Mouse (Mus musculus): ENCODE data around the gene Thap7. TPM values are rescaled to one million over a fixed set of nuclear protein-coding genes. Genes with fewer than 3 reads are reported as not detected.
A peak's percentile ranks its signal among the peaks of the same experiment; 100 is the strongest.

The Thap7 gene
- total RNA-seq (2014; rRNA removed), result 59.3 and 65.5 TPM in 2 replicates
- 57.1 and 64.1 TPM in 2 replicates for polyA plus RNA-seq (2015; fragmentation: Nextera tagmentation; extraction: Ambion mirVana)

DNA sequence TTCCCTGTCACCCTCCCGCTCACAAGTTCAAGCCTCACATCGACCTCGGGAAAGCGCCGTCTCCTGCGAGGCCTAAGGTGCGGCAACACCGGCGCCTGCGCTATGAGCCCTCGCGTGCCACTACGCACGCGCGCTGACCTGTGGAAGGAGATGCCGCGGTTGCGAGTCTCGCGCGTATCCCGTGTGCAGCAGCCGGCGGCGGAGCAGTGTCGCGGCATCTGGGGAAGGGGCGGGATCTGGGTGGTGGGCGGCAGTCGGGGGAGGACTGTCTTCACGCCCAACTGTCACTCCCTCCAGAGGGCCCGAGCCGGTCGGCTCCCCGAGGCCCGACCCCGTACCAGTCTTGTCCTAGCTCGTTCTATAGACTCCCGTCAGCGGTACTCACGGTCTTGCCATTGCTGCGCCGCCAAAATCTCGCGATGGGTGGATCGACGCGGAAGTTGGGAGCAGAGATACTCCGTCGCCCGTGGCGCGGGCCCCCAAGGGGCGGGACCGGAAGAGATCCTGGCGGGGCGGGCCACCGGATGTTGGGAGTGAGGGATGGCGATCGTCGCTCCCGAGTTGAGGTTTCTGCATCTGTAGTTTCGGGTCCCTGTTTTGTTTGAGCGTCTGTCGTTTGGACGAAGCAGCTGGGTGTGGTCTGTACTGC, at the start of gene Thap7:
Gene Thap7, minus strand, starts transcription at position 497 of the 649 bp plus-strand sequence.
- TF ChIP-seq CTCF (IDR thresholded peaks at IDR 0.05), result no peak
- no peaks in the 10 kb centered on the region for H3K27me3 ChIP-seq (ENCODE audit: insufficient read depth, low read length)
- H3K27ac ChIP-seq (ENCODE audit: low read depth, low read length), result peak within 1 kb of the TSS; percentile 98
- peak within 1 kb of the TSS; percentile 83 for H3K9ac ChIP-seq (replicated peaks; ENCODE audit: low read length, poor library complexity, severe bottlenecking)
- H3K4me1 ChIP-seq (ENCODE audit: insufficient read depth, low read length), result peaks cover 10% of the 10 kb centered on the region
- peaks cover 19% of the 10 kb centered on the region for H3K36me3 ChIP-seq (ENCODE audit: insufficient read depth, low read length)
- WGBS, result under 1% methylated on average over 67 of the region's 67 CpGs
- peak within 1 kb of the TSS; percentile 89 for H3K4me2 ChIP-seq (ENCODE audit: low read depth, low read length, poor library complexity, severe bottlenecking)
- peak; percentile 97 for DNase-seq (ENCODE audit: low spot score)
- peak; percentile 96 for ATAC-seq (ENCODE audit: low FRiP score)
- no peaks in the 10 kb centered on the region for H3K9me3 ChIP-seq (ENCODE audit: low read length)
- H3K4me3 ChIP-seq (ENCODE audit: low read depth, low read length), result peak within 1 kb of the TSS; percentile 64

DNA sequence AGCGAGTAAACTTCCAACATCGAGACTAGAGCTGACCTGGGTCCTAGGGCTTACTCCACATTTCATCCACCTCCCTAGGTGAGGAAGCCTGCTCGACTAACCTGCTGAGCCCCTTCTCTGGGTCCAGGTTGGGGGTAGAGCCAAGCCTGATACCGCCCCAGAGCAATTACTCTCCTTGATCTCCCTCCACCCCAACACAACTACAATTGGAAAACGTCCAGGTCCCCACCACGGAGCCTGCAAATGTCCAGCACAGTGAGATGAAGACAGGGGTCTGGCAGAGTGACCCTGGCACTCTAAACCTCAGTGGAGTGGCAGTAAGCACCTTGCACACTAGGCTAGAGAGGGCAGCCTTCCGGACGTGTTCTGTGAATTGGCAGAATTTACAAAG, 45.9 kb upstream of the Thap7 start:
- peak overlapping the region; percentile 79 for H3K27ac ChIP-seq (ENCODE audit: low read depth, low read length)
- no peak for TF ChIP-seq CTCF (IDR thresholded peaks at IDR 0.05)
- peak overlapping the region; percentile 75 for H3K9ac ChIP-seq (replicated peaks; ENCODE audit: low read length, poor library complexity, severe bottlenecking)
- WGBS, result 12% methylated on average over 8 of the region's 8 CpGs
- DNase-seq (ENCODE audit: low spot score) (no peak), ATAC-seq (ENCODE audit: low FRiP score) (peak; percentile 10; the same call in 1 of the 2 replicates)
- H3K4me2 ChIP-seq (ENCODE audit: low read depth, low read length, poor library complexity, severe bottlenecking), result peak overlapping the region; percentile 80
- peaks cover 8% of the 10 kb centered on the region; the same call in 1 of the 2 replicates for H3K4me1 ChIP-seq (ENCODE audit: insufficient read depth, low read length)
- 0 out of 2 replicates have a peak, but pooled peaks cover 3% of the 10 kb centered on the region for H3K36me3 ChIP-seq (ENCODE audit: insufficient read depth, low read length)
- H3K4me3 ChIP-seq (ENCODE audit: low read depth, low read length), result peak overlapping the region; percentile 56
- H3K9me3 ChIP-seq (ENCODE audit: low read length), result no peaks in the 10 kb centered on the region
- H3K27me3 ChIP-seq (ENCODE audit: insufficient read depth, low read length), result no peaks in the 10 kb centered on the region

DNA sequence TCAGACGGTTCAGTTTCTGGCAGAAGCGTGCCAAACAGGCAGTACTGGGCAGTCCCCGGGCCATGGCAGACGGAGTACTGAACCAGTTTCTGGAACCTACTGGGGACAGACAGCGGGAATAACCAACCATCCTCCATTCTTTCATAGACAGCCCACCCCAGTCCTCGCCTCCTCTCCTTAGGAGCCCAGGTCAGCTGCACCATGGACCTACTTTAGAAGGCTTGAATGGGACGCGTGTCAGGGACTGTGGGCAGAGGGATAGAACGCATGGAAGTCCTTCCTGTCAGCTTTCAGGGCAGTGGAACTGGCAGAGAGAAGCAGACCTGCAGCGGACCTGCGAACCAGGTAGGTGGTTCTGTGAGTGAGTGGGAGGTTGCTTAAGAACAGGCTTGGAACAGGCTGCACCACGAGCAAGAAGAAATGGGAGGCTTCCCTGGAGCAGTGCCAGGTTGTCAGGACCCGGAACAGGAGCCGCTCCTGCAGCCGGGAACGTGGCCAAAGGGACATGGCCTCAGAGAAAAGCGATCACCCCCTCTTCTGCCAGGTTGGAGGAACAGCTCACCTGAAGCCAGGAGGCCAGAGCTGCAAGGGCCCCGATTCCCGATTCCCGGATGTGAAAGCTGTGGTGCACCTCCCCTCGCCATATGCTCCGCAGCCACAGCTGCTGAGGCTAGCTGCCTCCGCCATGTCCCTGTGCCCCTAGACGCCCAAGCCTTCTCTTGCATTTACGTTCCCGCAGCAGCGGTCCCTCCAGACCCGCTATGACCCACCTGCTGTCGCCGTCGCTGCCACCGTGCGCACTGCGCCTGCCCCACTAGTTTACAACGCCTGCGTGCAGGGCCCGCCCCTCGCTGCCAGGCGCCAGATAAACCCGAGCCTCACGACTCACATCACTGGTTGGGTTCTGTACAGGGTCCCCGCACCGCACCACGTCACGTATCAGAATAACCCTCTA, 45.2 kb upstream of the Thap7 start:
- H3K4me2 ChIP-seq (ENCODE audit: low read depth, low read length, poor library complexity, severe bottlenecking), result peak overlapping the region; percentile 80
- peak; percentile 73 for DNase-seq (ENCODE audit: low spot score)
- peak; percentile 92 for ATAC-seq (ENCODE audit: low FRiP score)
- peaks cover 8% of the 10 kb centered on the region; the same call in 1 of the 2 replicates for H3K4me1 ChIP-seq (ENCODE audit: insufficient read depth, low read length)
- H3K4me3 ChIP-seq (ENCODE audit: low read depth, low read length), result peak overlapping the region; percentile 56
- WGBS, result 14% methylated on average over 45 of the region's 45 CpGs
- no peak; the same call in 1 of the 2 replicates for TF ChIP-seq CTCF (IDR thresholded peaks at IDR 0.05)
- H3K9me3 ChIP-seq (ENCODE audit: low read length), result no peaks in the 10 kb centered on the region
- peak overlapping the region; percentile 75 for H3K9ac ChIP-seq (replicated peaks; ENCODE audit: low read length, poor library complexity, severe bottlenecking)
- H3K27me3 ChIP-seq (ENCODE audit: insufficient read depth, low read length), result no peaks in the 10 kb centered on the region
- 0 out of 2 replicates have a peak, but pooled peaks cover 3% of the 10 kb centered on the region for H3K36me3 ChIP-seq (ENCODE audit: insufficient read depth, low read length)
- peak overlapping the region; percentile 79 for H3K27ac ChIP-seq (ENCODE audit: low read depth, low read length)

DNA sequence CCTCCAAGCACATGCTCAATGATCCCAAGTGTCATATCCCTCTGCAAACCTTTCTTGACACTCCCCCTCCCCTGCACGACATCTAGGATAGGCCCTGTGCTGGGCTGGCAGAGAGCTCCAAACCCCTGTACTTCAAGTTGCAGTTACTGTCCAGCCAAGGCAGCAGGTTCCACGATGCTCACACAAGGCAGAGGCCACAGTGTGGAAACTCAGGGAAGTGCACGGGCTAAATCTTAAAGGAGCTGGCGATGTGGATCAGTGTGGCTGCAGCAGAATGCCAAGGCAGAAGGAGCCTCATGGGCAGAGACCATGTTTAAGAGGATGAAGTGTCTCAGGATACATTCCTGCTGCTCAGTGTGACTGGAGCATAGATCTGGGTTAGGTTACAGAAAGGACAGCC, 35.2 kb upstream of the Thap7 start:
- Histone ChIP-seq H3K9me3 (ENCODE audit: low read length) (no peaks in the 10 kb centered on the region), H3K4me2 (ENCODE audit: low read depth, low read length, poor library complexity, severe bottlenecking) (no peak overlapping the region), H3K27me3 (ENCODE audit: insufficient read depth, low read length) (no peaks in the 10 kb centered on the region), H3K9ac (replicated peaks; ENCODE audit: low read length, poor library complexity, severe bottlenecking) (no peak overlapping the region), H3K27ac (ENCODE audit: low read depth, low read length) (no peak overlapping the region), H3K36me3 (ENCODE audit: insufficient read depth, low read length) (no peaks in the 10 kb centered on the region), H3K4me1 (ENCODE audit: insufficient read depth, low read length) (0 out of 2 replicates have a peak, but pooled peaks cover 7% of the 10 kb centered on the region), H3K4me3 (ENCODE audit: low read depth, low read length) (no peak overlapping the region)
- DNase-seq (ENCODE audit: low spot score) (peak; percentile 17), ATAC-seq (ENCODE audit: low FRiP score) (no peak)
- WGBS, result 24% methylated on average over 4 of the region's 4 CpGs
- TF ChIP-seq CTCF (IDR thresholded peaks at IDR 0.05), result peak; percentile 47

DNA sequence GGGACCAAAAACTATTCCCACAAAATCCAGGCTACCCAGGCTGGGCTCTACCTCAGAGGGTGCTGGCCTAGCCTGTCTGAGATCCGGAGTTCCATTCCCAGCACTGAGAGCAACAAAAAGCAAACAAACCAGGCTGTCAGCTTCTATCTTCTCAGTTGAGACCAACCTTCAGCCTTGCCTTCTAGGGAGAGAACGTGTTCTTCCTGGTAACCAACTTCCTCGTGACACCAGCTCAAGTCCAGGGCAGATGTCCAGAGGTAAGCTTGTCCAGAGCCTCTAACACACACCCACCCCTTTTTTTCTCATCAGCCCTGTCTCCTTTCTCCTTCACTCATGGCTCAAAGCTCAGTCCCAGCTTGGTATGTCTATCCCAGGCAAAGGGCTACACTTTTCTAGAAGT, 33.8 kb upstream of the Thap7 start:
- 0 out of 2 replicates have a peak, but pooled peaks cover 7% of the 10 kb centered on the region for H3K4me1 ChIP-seq (ENCODE audit: insufficient read depth, low read length)
- no peak overlapping the region for H3K4me2 ChIP-seq (ENCODE audit: low read depth, low read length, poor library complexity, severe bottlenecking)
- WGBS, result 75% methylated on average over 3 of the region's 3 CpGs
- DNase-seq (ENCODE audit: low spot score) (no peak), ATAC-seq (ENCODE audit: low FRiP score) (no peak)
- H3K4me3 ChIP-seq (ENCODE audit: low read depth, low read length), result no peak overlapping the region
- no peaks in the 10 kb centered on the region for H3K9me3 ChIP-seq (ENCODE audit: low read length)
- no peak overlapping the region for H3K27ac ChIP-seq (ENCODE audit: low read depth, low read length)
- peaks cover 5% of the 10 kb centered on the region; the same call in 1 of the 2 replicates for H3K27me3 ChIP-seq (ENCODE audit: insufficient read depth, low read length)
- no peak overlapping the region for H3K9ac ChIP-seq (replicated peaks; ENCODE audit: low read length, poor library complexity, severe bottlenecking)
- TF ChIP-seq CTCF (IDR thresholded peaks at IDR 0.05), result no peak
- H3K36me3 ChIP-seq (ENCODE audit: insufficient read depth, low read length), result no peaks in the 10 kb centered on the region

Data from midbrain, postnatal 0 days (tissue).